In genomic region chr11:113726994-113727888, GRCm38 (mm10) we compare ENCODE assay signal across 13 mouse cellular contexts. TPM values are rescaled to one million over a fixed set of nuclear protein-coding genes. Genes with fewer than 3 reads are reported as not detected.
DNase-seq lines count a peak whose midpoint lies in the region; ATAC-seq and TF ChIP-seq lines count a peak whose summit lies in the region.
"Had no signal": no experiment of that assay in that cellular context is flagged by ENCODE, and none has a peak within 500 bp of the region (broad histone marks: within the 10 kb centered on the region; RNA-seq: fewer than 3 reads in every experiment).

No protein-coding gene starts in this region.

- H3K9ac ChIP-seq in limb, embryonic 12.5 days (replicated peaks) = no peak overlapping the region
- H3K9ac ChIP-seq in midbrain, postnatal 0 days (replicated peaks; ENCODE audit: low read length, poor library complexity, severe bottlenecking) = no peak overlapping the region

- peaks cover 68% of the 10 kb centered on the region for H3K4me1 ChIP-seq in embryonic facial prominence, embryonic 10.5 days
- H3K4me1 ChIP-seq in limb, embryonic 12.5 days (replicated peaks) = peaks cover 63% of the 10 kb centered on the region
- no peaks in the 10 kb centered on the region for H3K4me1 ChIP-seq in midbrain, postnatal 0 days (ENCODE audit: insufficient read depth, low read length)

- H3K27ac ChIP-seq in layer of hippocampus, adult 2 months = peak overlapping the region; percentile 64
- H3K27ac ChIP-seq in embryonic facial prominence, embryonic 10.5 days (replicated peaks) = peak overlapping the region; percentile 37; the same call in 1 of the 2 replicates
- H3K27ac ChIP-seq in limb, embryonic 12.5 days = peak overlapping the region; percentile 91
- no peak overlapping the region for H3K27ac ChIP-seq in midbrain, postnatal 0 days (ENCODE audit: low read depth, low read length)

- H3K36me3 ChIP-seq in embryonic facial prominence, embryonic 10.5 days (replicated peaks) = peaks cover 93% of the 10 kb centered on the region
- H3K36me3 ChIP-seq in limb, embryonic 12.5 days = peaks cover 79% of the 10 kb centered on the region
- peaks cover 31% of the 10 kb centered on the region for H3K36me3 ChIP-seq in midbrain, postnatal 0 days (ENCODE audit: insufficient read depth, low read length)

- peak; percentile 38 for DNase-seq in gastrocnemius, postnatal 14 days
- no peak for DNase-seq in gastrocnemius, postnatal 36 days
- DNase-seq in layer of hippocampus, adult 2 months (ENCODE audit: low spot score in 2 of 2) = no peak
- no peak for DNase-seq in layer of hippocampus, adult 18-20 months (ENCODE audit: low spot score in 2 of 2)
- no peak for DNase-seq in embryonic facial prominence, embryonic 10.5 days (ENCODE audit: low spot score)
- no peak for DNase-seq in midbrain, postnatal 0 days (ENCODE audit: low spot score)
- no peak for DNase-seq in adrenal gland, postnatal 10 days
- DNase-seq: adrenal gland, adult 8-10 months; B cell, adult 2 months; cerebellum, postnatal 25 days had no signal

- H3K9me3 ChIP-seq in embryonic facial prominence, embryonic 10.5 days = no peaks in the 10 kb centered on the region
- H3K9me3 ChIP-seq in limb, embryonic 12.5 days = no peaks in the 10 kb centered on the region
- H3K9me3 ChIP-seq in midbrain, postnatal 0 days (ENCODE audit: low read length) = no peaks in the 10 kb centered on the region
- H3K9me3 ChIP-seq: megakaryocyte, embryonic 14.5 days had no signal

- H3K4me2 ChIP-seq in limb, embryonic 12.5 days = 0 out of 2 replicates have a peak overlapping the region, but pooled peaks have one; percentile 13
- no peak overlapping the region for H3K4me2 ChIP-seq in midbrain, postnatal 0 days (ENCODE audit: low read depth, low read length, poor library complexity, severe bottlenecking)

- ATAC-seq in limb, embryonic 12.5 days (ENCODE audit: insufficient number of reproducible peaks, insufficient read depth, low FRiP score, low TSS enrichment, low read depth) = no peak
- no peak for ATAC-seq in midbrain, postnatal 0 days (ENCODE audit: low FRiP score)

- 75% methylated on average over 14 of the region's 14 CpGs for WGBS in embryonic facial prominence, embryonic 10.5 days
- 37% methylated on average over 14 of the region's 14 CpGs for WGBS in limb, embryonic 12.5 days
- WGBS in midbrain, postnatal 0 days = 82% methylated on average over 14 of the region's 14 CpGs

- intact Hi-C loops in gastrocnemius, postnatal 14 days (cut with DNase I; ENCODE audit: low total_unique reads) = no loop called here
- intact Hi-C loops in gastrocnemius, postnatal 36 days (cut with DNase I) = no loop called here

- H3K4me3 ChIP-seq in layer of hippocampus, adult 2 months = no peak overlapping the region
- H3K4me3 ChIP-seq in embryonic facial prominence, embryonic 10.5 days = no peak overlapping the region
- no peak overlapping the region for H3K4me3 ChIP-seq in limb, embryonic 12.5 days (replicated peaks)
- no peak overlapping the region for H3K4me3 ChIP-seq in midbrain, postnatal 0 days (ENCODE audit: low read depth, low read length)
- H3K4me3 ChIP-seq: megakaryocyte, embryonic 14.5 days had no signal

- no peak for TF ChIP-seq CTCF in layer of hippocampus, adult 2 months (conservative IDR thresholded peaks at IDR 0.05)
- no peak for TF ChIP-seq CTCF in midbrain, postnatal 0 days (IDR thresholded peaks at IDR 0.05)

- H3K27me3 ChIP-seq in embryonic facial prominence, embryonic 10.5 days (replicated peaks; ENCODE audit: low read depth, poor library complexity, severe bottlenecking) = no peaks in the 10 kb centered on the region
- no peaks in the 10 kb centered on the region for H3K27me3 ChIP-seq in limb, embryonic 12.5 days
- no peaks in the 10 kb centered on the region for H3K27me3 ChIP-seq in midbrain, postnatal 0 days (ENCODE audit: insufficient read depth, low read length)

RNA-seq across cellular contexts. Expression of gene Cpsf4l, which starts 17.4 kb away (rescaled TPM):
- not detected for total RNA-seq in gastrocnemius, postnatal 14 days (2021)
- total RNA-seq in gastrocnemius, postnatal 36 days (2021) = not detected
- total RNA-seq in layer of hippocampus, adult 2 months (2021) = not detected
- not detected for total RNA-seq in layer of hippocampus, adult 18-20 months (2021)
- polyA plus RNA-seq in embryonic facial prominence, embryonic 10.5 days (2016; fragmentation: Nextera tagmentation; extraction: Ambion mirVana) = 0.34 and 0.69 TPM in 2 replicates
- polyA plus RNA-seq in limb, embryonic 12.5 days (2016; fragmentation: Nextera tagmentation; extraction: Ambion mirVana) = 0.60 and 0.75 TPM in 2 replicates
- 0.22 TPM in 1 of 2 replicates, not detected in the other for total RNA-seq in midbrain, postnatal 0 days (2014; rRNA removed)
- polyA plus RNA-seq in midbrain, postnatal 0 days (2015; fragmentation: Nextera tagmentation; extraction: Ambion mirVana) = 0.20 TPM in 2 replicates
- 1 to 10 TPM in 1 of 2 experiments, under 1 TPM in 1; 0.79 to 2.2 TPM for total RNA-seq in adrenal gland, postnatal 10 days (2021)
- total RNA-seq: heart, adult 8-10 months had no signal

RNA-seq across cellular contexts. Expression of gene Cdc42ep4, which starts 24.4 kb away (rescaled TPM):
- 10 to 100 TPM; 15.7 to 16.2 TPM for total RNA-seq in gastrocnemius, postnatal 14 days (2021)
- 1 to 10 TPM; 4.9 to 6.8 TPM for total RNA-seq in gastrocnemius, postnatal 36 days (2021)
- total RNA-seq in layer of hippocampus, adult 2 months (2021) = 10 to 100 TPM; 30.5 to 35.2 TPM
- 10 to 100 TPM; 32.4 to 32.7 TPM for total RNA-seq in layer of hippocampus, adult 18-20 months (2021)
- polyA plus RNA-seq in embryonic facial prominence, embryonic 10.5 days (2016; fragmentation: Nextera tagmentation; extraction: Ambion mirVana) = 117 TPM in 2 replicates
- polyA plus RNA-seq in limb, embryonic 12.5 days (2016; fragmentation: Nextera tagmentation; extraction: Ambion mirVana) = 119 and 120 TPM in 2 replicates
- total RNA-seq in midbrain, postnatal 0 days (2014; rRNA removed) = 88.0 and 89.5 TPM in 2 replicates
- polyA plus RNA-seq in midbrain, postnatal 0 days (2015; fragmentation: Nextera tagmentation; extraction: Ambion mirVana) = 60.3 and 63.2 TPM in 2 replicates
- 10 to 100 TPM; 60.1 to 72.8 TPM for total RNA-seq in adrenal gland, postnatal 10 days (2021)

RNA-seq across cellular contexts. Expression of gene D11Wsu47e, which starts 43.0 kb away (rescaled TPM):
- 1 to 10 TPM; 5.0 to 7.5 TPM for total RNA-seq in gastrocnemius, postnatal 14 days (2021)
- total RNA-seq in gastrocnemius, postnatal 36 days (2021) = 1 to 10 TPM; 3.4 to 3.8 TPM
- 10 to 100 TPM; 13.2 to 16.2 TPM for total RNA-seq in layer of hippocampus, adult 2 months (2021)
- total RNA-seq in layer of hippocampus, adult 18-20 months (2021) = 10 to 100 TPM; 13.1 to 13.8 TPM
- polyA plus RNA-seq in embryonic facial prominence, embryonic 10.5 days (2016; fragmentation: Nextera tagmentation; extraction: Ambion mirVana) = 26.4 and 28.0 TPM in 2 replicates
- 23.7 and 25.8 TPM in 2 replicates for polyA plus RNA-seq in limb, embryonic 12.5 days (2016; fragmentation: Nextera tagmentation; extraction: Ambion mirVana)
- total RNA-seq in midbrain, postnatal 0 days (2014; rRNA removed) = 19.5 and 26.8 TPM in 2 replicates
- 27.8 and 27.9 TPM in 2 replicates for polyA plus RNA-seq in midbrain, postnatal 0 days (2015; fragmentation: Nextera tagmentation; extraction: Ambion mirVana)
- total RNA-seq in adrenal gland, postnatal 10 days (2021) = 10 to 100 TPM; 11.2 to 15.1 TPM

RNA-seq across cellular contexts. Expression of gene Fam104a, which starts 43.3 kb away (rescaled TPM):
- 10 to 100 TPM; 28.4 to 31.3 TPM for total RNA-seq in gastrocnemius, postnatal 14 days (2021)
- 10 to 100 TPM; 26.7 to 27.6 TPM for total RNA-seq in gastrocnemius, postnatal 36 days (2021)
- 10 to 100 TPM; 26.4 to 29.1 TPM for total RNA-seq in layer of hippocampus, adult 2 months (2021)
- total RNA-seq in layer of hippocampus, adult 18-20 months (2021) = 10 to 100 TPM; 31.1 to 33.6 TPM
- polyA plus RNA-seq in embryonic facial prominence, embryonic 10.5 days (2016; fragmentation: Nextera tagmentation; extraction: Ambion mirVana) = 53.4 and 57.6 TPM in 2 replicates
- polyA plus RNA-seq in limb, embryonic 12.5 days (2016; fragmentation: Nextera tagmentation; extraction: Ambion mirVana) = 51.8 and 54.1 TPM in 2 replicates
- 29.5 and 30.1 TPM in 2 replicates for total RNA-seq in midbrain, postnatal 0 days (2014; rRNA removed)
- polyA plus RNA-seq in midbrain, postnatal 0 days (2015; fragmentation: Nextera tagmentation; extraction: Ambion mirVana) = 46.3 and 48.7 TPM in 2 replicates
- total RNA-seq in adrenal gland, postnatal 10 days (2021) = 10 to 100 TPM; 25.9 to 27.0 TPM
